Mouse (Mus musculus) heart, adult 2 months (tissue): Measurements from ENCODE around the gene Mfsd11. TPM values are rescaled to one million over a fixed set of nuclear protein-coding genes. Genes with fewer than 3 reads are reported as not detected.
"Not testable (repeated sequence)": the region's sequence is repeated elsewhere in the genome, so short reads cannot be mapped to it uniquely, and the experiment has no call there.

Experiments
- DNase-seq, 2 experiments: peaks; one replicate each; pipeline ENCODE4 v3.0.0; 2021
- H3K27ac ChIP-seq: fragments of 200-600 bp; 2 replicates; pipeline ENCODE4 v1.8.1; 2022
- H3K27me3 ChIP-seq: fragments of 200-500 bp; 2 replicates; pipeline ENCODE4 v1.6.1; 2012; ENCODE audit warnings: mild to moderate bottlenecking, low read length, inconsistent platforms, mixed read lengths; ENCODE audit not compliant: control insufficient read depth, insufficient read depth
- H3K36me3 ChIP-seq: fragments of 200-500 bp; 2 replicates; pipeline ENCODE4 v1.6.1; 2012; ENCODE audit warnings: low read length, inconsistent platforms; ENCODE audit not compliant: control insufficient read depth, insufficient read depth
- H3K4me1 ChIP-seq: fragments of 200-500 bp; 2 replicates; pipeline ENCODE4 v1.6.1; 2011; ENCODE audit warnings: low read length; ENCODE audit not compliant: control insufficient read depth, insufficient read depth
- H3K4me3 ChIP-seq: fragments of 200-600 bp; 2 replicates; pipeline ENCODE4 v1.8.1; 2022
- H3K79me2 ChIP-seq: fragments of 200-500 bp; replicated peaks from 2 replicates; pipeline ENCODE4 v1.6.1; 2012; ENCODE audit warnings: mild to moderate bottlenecking, inconsistent platforms, low read length, moderate library complexity, mixed read lengths; ENCODE audit not compliant: control insufficient read depth, insufficient read depth
- H3K9ac ChIP-seq: fragments of 200-500 bp; 2 replicates; pipeline ENCODE4 v1.6.1; 2012; ENCODE audit warnings: low read depth, mild to moderate bottlenecking, control low read depth, inconsistent platforms, low read length, mixed read lengths
- CTCF ChIP-seq: fragments of 200-600 bp; IDR thresholded peaks from 2 replicates; pipeline ENCODE4 v1.8.1; 2022; ENCODE audit warnings: antibody characterized with exemption, mild to moderate bottlenecking, moderate library complexity
- EP300 ChIP-seq: fragments of 200-500 bp; IDR thresholded peaks from 2 replicates; pipeline ENCODE4 v1.6.1; 2011; ENCODE audit warnings: low read depth, low read length, control low read depth; ENCODE audit not compliant: insufficient read depth
- POLR2A ChIP-seq: fragments of 200-500 bp; IDR thresholded peaks from 2 replicates; pipeline ENCODE4 v1.6.1; 2011; ENCODE audit warnings: mild to moderate bottlenecking, low read depth, low read length, control low read depth; ENCODE audit not compliant: insufficient read depth
- WGBS: fragments of 180-500 bp; shearing (Covaris S2); methylation state at CpG from one replicate; pipeline ENCODE4 v1.1.7; 2018; 5-methylcytosine and 5-hydroxymethylcytosine counted together
- intact Hi-C: fragments of 180-260 bp; cut with DNase I; formaldehyde crosslinking; loops from one replicate; pipeline ENCODE4 v1.15.1; 2025
- polyA plus RNA-seq: library from polyadenylated mRNA; depleted of rRNA; stranded (reverse); fragments of >200 nt; gene quantifications from 2 replicates; pipeline ENCODE4 v1.2.3, GENCODE M21; 2012
- total RNA-seq, 2 experiments: library from RNA; stranded (reverse); gene quantifications; 2 replicates each; pipeline ENCODE4 v1.2.3; 2021

The Mfsd11 gene
- total and polyA plus RNA-seq, 3 experiments: 23.8 to 33.5 (median 29.9) TPM

DNA sequence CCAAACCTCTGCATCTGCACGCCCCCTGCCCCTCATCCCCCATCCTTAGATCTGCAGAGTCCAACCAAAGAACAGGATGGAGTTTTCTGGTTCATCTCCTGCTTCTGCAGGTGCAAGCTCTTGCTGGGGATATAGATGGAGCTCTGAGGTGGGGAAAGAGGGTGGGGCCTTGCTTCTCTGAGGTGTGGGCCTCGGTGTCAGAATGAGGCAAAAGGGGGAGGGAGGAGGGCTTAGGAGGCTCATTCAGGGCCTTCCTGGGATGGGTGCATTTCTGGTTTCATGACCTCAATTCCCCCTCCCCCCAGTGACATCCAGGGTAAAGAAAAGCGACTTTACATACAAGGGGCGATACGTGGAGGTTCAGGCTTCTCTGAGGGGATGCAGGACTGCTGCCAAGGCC, 34.9 kb downstream of the Mfsd11 start:
- WGBS: 65% methylated on average over 5 of the region's 5 CpGs
- intact Hi-C loops: loop anchor here (10.0 kb wide), 1 partner anchor 288 kb away; no protein-coding TSS in a partner anchor
- Histone ChIP-seq H3K27ac (no peak overlapping the region), H3K36me3 (no peaks in the 10 kb centered on the region), H3K79me2 (no peaks in the 10 kb centered on the region), H3K4me1 (peaks cover 1% of the 10 kb centered on the region; the same call in 1 of the 2 replicates), H3K27me3 (no peaks in the 10 kb centered on the region), H3K4me3 (no peak overlapping the region), H3K9ac (no peak overlapping the region)
- DNase-seq: no peak
- no peak for TF ChIP-seq POLR2A

GRCm38 (mm10) chr11:116893532-116894442, 41.5 kb downstream of the Mfsd11 start:
- no peaks in the 10 kb centered on the region for H3K27me3 ChIP-seq
- WGBS: 66% methylated on average over 19 of the region's 19 CpGs
- H3K27ac ChIP-seq: no peak overlapping the region
- no peak for TF ChIP-seq EP300
- TF ChIP-seq POLR2A: no peak
- TF ChIP-seq CTCF: no peak
- intact Hi-C loops: no loop called here
- H3K79me2 ChIP-seq: no peaks in the 10 kb centered on the region
- H3K36me3 ChIP-seq: no peaks in the 10 kb centered on the region
- H3K4me1 ChIP-seq: no peaks in the 10 kb centered on the region
- no peak overlapping the region for H3K9ac ChIP-seq
- no peak for DNase-seq
- H3K4me3 ChIP-seq: no peak overlapping the region

GRCm38 (mm10) chr11:116895402-116895801, 43.2 kb downstream of the Mfsd11 start:
- Histone ChIP-seq H3K4me1 (no peaks in the 10 kb centered on the region), H3K9ac (no peak overlapping the region), H3K27me3 (no peaks in the 10 kb centered on the region), H3K27ac (no peak overlapping the region), H3K36me3 (no peaks in the 10 kb centered on the region), H3K79me2 (no peaks in the 10 kb centered on the region), H3K4me3 (no peak overlapping the region)
- TF ChIP-seq EP300: no peak
- TF ChIP-seq POLR2A: no peak
- TF ChIP-seq CTCF: no peak
- DNase-seq: no peak
- intact Hi-C loops: no loop called here
- WGBS: 83% methylated on average over 3 of the region's 3 CpGs

GRCm38 (mm10) chr11:116899247-116899646, 47.0 kb downstream of the Mfsd11 start:
- Histone ChIP-seq H3K36me3 (no peaks in the 10 kb centered on the region), H3K79me2 (no peaks in the 10 kb centered on the region), H3K9ac (no peak overlapping the region), H3K27me3 (no peaks in the 10 kb centered on the region), H3K4me3 (no peak overlapping the region), H3K27ac (no peak overlapping the region), H3K4me1 (no peaks in the 10 kb centered on the region)
- 92% methylated on average over 12 of the region's 12 CpGs for WGBS
- TF ChIP-seq POLR2A: no peak
- TF ChIP-seq EP300: no peak
- intact Hi-C loops: no loop called here
- no peak for DNase-seq

DNA sequence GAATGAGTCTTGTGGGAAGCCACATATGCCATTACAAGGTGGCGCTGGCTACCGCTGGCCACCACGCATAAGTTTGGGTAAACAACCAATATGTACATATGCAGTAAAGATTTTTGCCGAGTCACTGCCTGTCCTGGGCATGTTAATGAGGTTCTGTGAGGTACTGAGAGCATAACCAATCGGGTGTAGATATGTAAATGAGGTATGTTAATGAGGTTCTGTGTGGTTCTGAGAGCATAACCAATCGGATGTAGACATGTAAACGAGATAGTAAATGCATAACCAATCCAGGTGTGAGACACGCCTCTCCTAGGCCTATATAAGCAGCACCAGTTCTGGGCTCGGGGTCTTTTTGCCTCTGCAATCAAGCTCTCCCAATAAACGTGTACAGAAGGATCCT, 50.3 kb downstream of the Mfsd11 start:
- H3K27ac ChIP-seq, H3K4me1 ChIP-seq, H3K4me3 ChIP-seq, H3K9ac ChIP-seq, H3K79me2 ChIP-seq, intact Hi-C loops, H3K36me3 ChIP-seq, H3K27me3 ChIP-seq, DNase-seq: not testable (repeated sequence)
- WGBS: 86% methylated on average over 10 of the region's 10 CpGs

DNA sequence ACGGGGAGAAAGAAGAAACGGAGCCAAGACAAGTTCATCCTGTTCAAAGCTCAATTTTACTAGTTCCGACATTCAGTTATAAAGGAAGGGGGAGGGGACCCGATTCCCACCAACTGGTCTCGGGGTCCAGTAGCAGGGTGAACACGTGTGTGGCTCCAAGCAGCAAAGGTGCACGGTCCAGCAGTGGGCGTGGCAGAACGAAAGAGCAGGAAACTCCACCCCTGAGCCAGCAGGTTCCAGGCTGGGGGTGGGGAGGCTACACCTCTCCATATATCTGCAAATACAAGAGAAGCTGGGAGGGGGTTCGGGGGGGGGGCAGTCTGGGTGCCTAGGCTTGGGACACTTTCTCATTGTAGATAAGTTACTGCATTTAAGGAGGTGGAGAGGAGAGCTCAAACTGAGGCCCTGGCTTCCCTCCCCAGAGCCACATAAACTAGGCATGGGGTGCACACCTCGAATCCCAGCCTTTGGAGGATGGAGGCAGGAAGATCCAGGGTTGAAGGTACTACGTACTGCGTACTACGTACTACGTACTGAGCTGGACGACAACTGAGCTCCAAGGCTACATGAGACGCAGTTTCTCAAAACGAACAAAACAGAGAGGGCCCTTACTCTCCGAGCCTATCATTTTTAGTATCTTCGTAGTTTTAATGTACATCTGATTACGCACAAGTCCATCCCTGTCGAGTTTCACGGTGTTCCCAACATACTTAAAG, 53.7 kb downstream of the Mfsd11 start:
- WGBS: 7% methylated on average over 23 of the region's 23 CpGs
- intact Hi-C loops: no loop called here
- TF ChIP-seq POLR2A: no peak
- no peak for TF ChIP-seq CTCF
- no peak for TF ChIP-seq EP300
- peaks cover 2% of the 10 kb centered on the region for H3K4me1 ChIP-seq
- H3K27me3 ChIP-seq: peaks cover 2% of the 10 kb centered on the region
- no peak overlapping the region for H3K9ac ChIP-seq
- no peak for DNase-seq
- H3K36me3 ChIP-seq: no peaks in the 10 kb centered on the region
- no peak overlapping the region for H3K27ac ChIP-seq
- H3K4me3 ChIP-seq: no peak overlapping the region
- H3K79me2 ChIP-seq: no peaks in the 10 kb centered on the region
